Mouse (Mus musculus) layer of hippocampus, adult 8-10 months (tissue): Measurements from ENCODE around the gene Cdkn2d. TPM values are rescaled to one million over a fixed set of nuclear protein-coding genes. Genes with fewer than 3 reads are reported as not detected.

Source experiments
- DNase-seq, 2 experiments: peaks; one replicate each; pipeline ENCODE4 v3.0.0; 2022; ENCODE audit warnings: low spot score in 2 of 2
- total RNA-seq, 4 experiments: library from RNA; stranded (reverse); gene quantifications; 2 replicates each; pipeline ENCODE4 v1.2.4; 2022

Cdkn2d gene
- total RNA-seq, 4 experiments from 2014 or later = 48.8 to 61.6 (median 55.9) TPM

DNA sequence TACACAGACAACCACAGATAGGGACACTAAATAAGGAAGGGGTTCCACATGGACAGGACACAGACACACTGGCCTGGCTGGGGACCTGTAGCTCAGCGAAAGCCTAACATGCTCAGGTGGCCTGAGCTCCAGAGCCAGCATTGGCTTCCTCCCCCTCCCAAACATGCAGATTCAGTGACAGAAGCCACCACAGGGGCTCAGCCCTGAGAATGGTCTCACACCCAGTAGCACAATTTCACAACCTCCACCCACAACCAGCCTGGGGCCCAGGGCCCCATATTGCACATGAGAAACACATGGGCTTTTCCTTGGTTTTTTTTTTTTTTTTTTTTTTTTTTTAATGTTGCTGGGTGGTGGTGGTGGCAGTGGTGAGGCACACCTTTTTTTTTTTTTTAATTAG is 44.9 kb downstream of the Cdkn2d start:
- DNase-seq = no peak

DNA sequence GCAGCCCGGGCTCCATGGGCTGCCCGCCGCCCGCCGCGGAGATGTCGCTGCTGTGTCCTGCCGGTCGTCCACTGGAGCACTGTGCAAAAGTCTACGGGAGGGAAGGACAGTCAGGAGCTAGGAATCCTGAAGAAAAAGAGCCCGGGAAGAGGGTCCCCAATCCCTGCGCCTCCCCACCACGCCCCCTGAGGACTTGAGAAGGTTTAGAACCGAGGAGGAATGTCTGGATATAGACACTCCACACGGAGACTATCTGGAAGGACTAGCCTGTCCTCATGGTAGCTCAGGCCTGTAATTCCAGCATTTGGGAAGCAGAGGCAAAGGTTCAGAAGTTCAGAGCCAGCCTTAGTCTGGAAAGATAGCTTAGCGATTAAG is 46.1 kb downstream of the Cdkn2d start:
- no peak for DNase-seq

DNA sequence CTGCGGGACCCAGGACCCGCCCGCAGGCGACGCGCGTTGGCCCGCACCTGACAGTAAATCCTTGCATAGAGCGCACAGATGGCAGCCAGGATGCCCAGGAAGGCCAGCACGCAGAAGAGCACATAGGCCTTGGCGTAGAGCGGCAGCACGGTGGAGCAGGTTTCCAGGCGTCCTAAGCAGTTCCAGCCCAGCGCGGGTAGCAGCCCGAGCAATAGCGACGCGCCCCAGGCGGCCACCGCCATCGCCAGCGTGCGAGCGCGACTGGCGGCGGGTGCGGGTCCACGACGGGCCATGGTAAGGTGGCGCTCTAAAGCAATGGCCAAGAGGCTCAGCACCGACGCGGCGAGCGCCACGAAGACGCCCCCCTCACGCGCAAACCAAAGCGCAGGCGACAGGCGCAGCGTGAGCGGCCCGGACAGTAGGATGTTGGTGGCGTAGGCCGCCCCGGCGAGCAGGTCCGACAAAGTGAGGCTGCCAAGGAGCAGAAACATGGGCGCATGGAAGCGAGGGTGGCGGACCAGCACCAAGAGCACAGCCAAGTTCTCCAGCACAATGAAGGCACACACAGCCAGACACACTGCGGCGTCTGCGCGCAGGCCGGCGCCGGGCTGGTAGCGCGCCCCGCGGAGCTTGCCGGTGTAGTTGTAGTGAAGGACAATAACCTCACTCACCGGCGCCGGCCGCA is 46.6 kb downstream of the Cdkn2d start:
- DNase-seq = peak in 1 of 2 experiments; percentile 38

DNA sequence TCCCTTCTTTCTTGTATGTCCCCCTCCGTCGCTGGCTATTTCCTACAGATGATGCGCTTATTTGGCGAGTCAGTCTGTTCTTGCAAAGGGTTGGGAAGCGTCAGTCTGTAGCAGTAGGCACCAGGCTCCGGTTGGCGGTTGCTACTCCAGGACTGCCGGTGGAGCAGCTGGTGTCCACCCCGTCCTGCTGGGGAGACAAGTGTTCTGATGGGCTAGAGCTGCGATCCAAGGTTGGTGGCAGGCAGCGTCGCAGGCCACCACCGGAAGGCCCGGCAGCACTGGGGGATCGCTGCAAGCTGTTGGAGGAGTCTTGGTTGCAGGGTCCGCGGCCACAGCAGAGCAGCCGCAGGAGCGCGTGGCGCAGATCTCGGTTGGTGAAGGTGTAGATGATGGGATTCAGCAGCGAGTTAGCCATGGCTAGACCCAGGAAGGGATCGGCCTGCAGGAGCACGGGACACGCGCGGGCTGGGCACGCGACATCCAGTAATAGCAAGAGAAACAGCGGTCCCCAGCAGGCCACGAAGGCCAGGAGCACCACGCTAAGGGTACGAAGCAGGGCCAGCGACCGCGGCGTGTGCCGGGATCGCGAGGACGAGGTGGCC is 47.3 kb downstream of the Cdkn2d start:
- DNase-seq = peak in 1 of 2 experiments; percentile 39

DNA sequence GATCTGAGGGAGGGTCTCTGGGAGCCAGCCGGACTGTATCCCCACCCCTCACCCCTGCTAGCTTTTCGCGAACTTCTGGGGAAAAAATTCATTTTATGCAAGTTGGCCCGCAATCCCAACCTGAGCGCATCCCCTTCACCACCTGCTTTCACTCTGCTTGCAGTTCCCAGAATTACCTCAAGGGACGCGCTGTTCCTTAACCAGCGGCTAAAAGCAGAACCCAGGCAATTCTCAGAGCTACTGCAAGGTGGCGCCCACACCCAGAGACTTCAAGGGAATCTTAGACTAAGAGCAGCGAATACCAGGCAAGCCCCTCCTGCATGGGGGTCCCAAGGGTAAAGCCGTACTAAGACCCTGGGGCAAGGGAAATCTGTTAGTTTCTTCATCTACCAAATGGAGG is 49.9 kb downstream of the Cdkn2d start:
- DNase-seq = peak in 1 of 2 experiments; percentile 83

DNA sequence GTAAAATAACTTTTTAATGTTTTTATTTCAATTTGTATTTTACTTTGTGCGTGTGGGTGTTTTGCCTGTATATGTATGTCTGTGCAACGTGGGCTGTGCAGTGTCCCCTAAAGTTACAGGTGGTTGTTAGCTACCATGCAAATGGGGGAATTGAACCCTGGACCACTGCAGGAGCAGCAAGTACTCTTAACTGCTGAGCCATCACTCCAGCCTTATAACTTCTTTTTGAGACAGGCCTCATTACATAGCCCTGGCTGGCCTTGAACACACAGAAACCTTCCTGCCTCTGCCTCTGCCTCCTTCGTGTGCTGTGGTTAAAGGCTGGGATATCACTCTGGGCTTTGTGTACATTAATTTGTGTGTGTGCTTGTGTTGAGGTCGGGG is 51.8 kb downstream of the Cdkn2d start:
- no peak for DNase-seq

DNA sequence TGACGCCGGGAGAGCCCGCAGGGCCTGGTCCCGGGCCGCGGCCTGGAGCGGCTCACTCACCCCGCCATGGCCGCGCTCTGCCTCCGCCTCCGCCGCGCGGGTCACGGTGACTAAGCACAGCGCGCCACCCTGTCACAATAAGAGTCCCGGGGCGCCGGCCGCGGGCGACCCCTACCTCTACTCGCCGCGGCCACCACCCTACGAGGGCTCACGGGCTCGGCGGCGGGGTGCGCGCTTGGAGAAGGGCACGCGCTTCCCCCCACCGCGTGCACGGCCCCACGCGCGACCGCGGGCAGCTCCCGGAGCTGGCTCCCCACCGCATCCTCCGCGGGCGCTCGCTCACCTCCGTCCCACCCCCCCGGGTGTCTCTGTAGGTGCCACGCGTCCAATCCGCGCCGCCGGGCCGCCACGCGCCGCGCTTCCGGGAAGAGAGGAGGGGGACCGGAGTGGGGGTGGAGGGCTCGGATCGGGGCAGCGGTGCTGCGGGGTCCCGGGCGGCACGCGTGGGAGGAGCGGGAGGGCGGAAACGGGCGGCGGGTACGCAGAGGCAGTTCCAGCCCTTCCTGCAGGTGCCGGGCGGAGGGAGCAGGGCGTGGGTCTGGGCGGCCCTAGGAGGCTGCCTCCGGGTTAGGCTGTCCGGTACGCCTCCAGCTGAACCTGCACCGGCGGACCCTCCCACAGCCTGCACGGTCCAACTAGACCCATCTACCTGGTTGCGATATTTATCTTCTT is 52.3 kb downstream of the Cdkn2d start, which contains the start of gene Keap1:
Gene Keap1, minus strand, starts transcription at position 629 of the 732 bp plus-strand sequence.
- peak in 1 of 2 experiments; percentile 64 for DNase-seq

Other genes with a start within 250 kb of the Cdkn2d start
- 1 to 10 TPM in 1 of 4 experiments, under 1 TPM in 1, not detected in 2; 0.87 to 1.1 TPM for gene Zglp1, start 224.3 kb downstream of the Cdkn2d start, total RNA-seq
- 1 to 10 TPM; 1.2 to 2.3 (median 2.2) TPM for gene Gm49373, start 218.3 kb downstream of the Cdkn2d start, total RNA-seq
- gene Fdx1l, start 217.8 kb downstream of the Cdkn2d start, total RNA-seq = 10 to 100 TPM; 47.3 to 69.6 (median 59.3) TPM
- gene Gm38431, start 199.4 kb downstream of the Cdkn2d start, total RNA-seq = 1 to 10 TPM; 2.7 to 5.4 (median 4.0) TPM
- 10 to 100 TPM; 26.7 to 35.4 (median 31.6) TPM for gene Raver1, start 199.4 kb downstream of the Cdkn2d start, total RNA-seq
- gene Tyk2, start 160.2 kb downstream of the Cdkn2d start, total RNA-seq = 10 to 100 TPM; 17.1 to 20.7 (median 18.7) TPM
- gene Cdc37, start 141.4 kb downstream of the Cdkn2d start, total RNA-seq = 100 to 1,000 TPM; 116 to 151 (median 131) TPM
- 10 to 100 TPM; 86.6 to 99.1 (median 93.6) TPM for gene Pde4a, start 125.7 kb downstream of the Cdkn2d start, total RNA-seq
- 10 to 100 TPM; 52.8 to 60.0 (median 56.6) TPM for gene Keap1, start 52.0 kb downstream of the Cdkn2d start, total RNA-seq
- 10 to 100 TPM; 11.3 to 19.1 (median 14.6) TPM for gene S1pr5, start 43.0 kb downstream of the Cdkn2d start, total RNA-seq
- 10 to 100 TPM; 37.3 to 45.0 (median 38.1) TPM for gene Atg4d, start 26.1 kb downstream of the Cdkn2d start, total RNA-seq
- gene Kri1, start 3.4 kb downstream of the Cdkn2d start, total RNA-seq = 10 to 100 TPM; 43.2 to 48.9 (median 44.5) TPM
- gene Ap1m2, start 20.9 kb upstream of the Cdkn2d start, total RNA-seq = 1 to 10 TPM in 3 of 4 experiments, under 1 TPM in 1; 0.35 to 2.0 (median 1.6) TPM
- gene Slc44a2, start 29.3 kb upstream of the Cdkn2d start, total RNA-seq = 10 to 100 TPM; 55.2 to 74.2 (median 64.7) TPM
- gene Ilf3, start 76.5 kb upstream of the Cdkn2d start, total RNA-seq = 100 to 1,000 TPM in 3 of 4 experiments, 10 to 100 TPM in 1; 95.4 to 113 (median 103) TPM
- gene Qtrt1, start 120.4 kb upstream of the Cdkn2d start, total RNA-seq = 10 to 100 TPM; 28.5 to 41.7 (median 36.6) TPM
- 10 to 100 TPM; 60.8 to 76.0 (median 71.2) TPM for gene Dnm2, start 133.5 kb upstream of the Cdkn2d start, total RNA-seq
- 10 to 100 TPM; 10.2 to 16.2 (median 13.8) TPM for gene Tmed1, start 218.8 kb upstream of the Cdkn2d start, total RNA-seq
- gene AB124611, start 234.8 kb upstream of the Cdkn2d start, total RNA-seq = under 1 TPM in 1 of 4 experiments, not detected in 3; 0.41 TPM